Mouse (Mus musculus) embryonic stem cell, embryonic (primary cell): ENCODE measurements around the gene Iqcf6.

Experiments used
- CTCF ChIA-PET, 4 experiments: fragments of 300-600 bp in 2 of 4; fragments of 350-600 bp in 2 of 4; sonication (Branson Sonifier 250); formaldehyde crosslinking; loops; one replicate each; lab custom pipeline; 2022; ENCODE audit warnings: inconsistent platforms in 2 of 4; lab: Charles Lee
- POLR2A ChIA-PET, 4 experiments: fragments of 300-600 bp in 2 of 4; fragments of 350-600 bp in 2 of 4; sonication (Branson Sonifier 250); formaldehyde crosslinking; loops; one replicate each; lab custom pipeline; 2022; ENCODE audit warnings: antibody characterized with exemption in 4 of 4, inconsistent platforms in 1 of 4; lab: Charles Lee

Gene Iqcf6

GRCm38 (mm10) chr9:106676571-106676970 lies 50.2 kb downstream of the Iqcf6 start:
- POLR2A ChIA-PET, result interaction anchor here in 2 of 4 experiments (0.7 to 23.0 kb wide), 12 partner anchors 7 to 215 kb away, joined by 3 to 314 read pairs (median 3); partner anchors contain the start of genes Grm2 (in 1 of the 2), Manf (in 1 of the 2) and Tex264 (in 1 of the 2)

More at GRCm38 (mm10) chr9:106676571-106676970, 50.2 kb downstream of the Iqcf6 start:
- CTCF ChIA-PET, result interaction anchor here in 2 of 4 experiments (1.2 to 2.0 kb wide), 3 partner anchors 33 to 163 kb away, joined by 3 to 6 read pairs (median 3); no protein-coding TSS in a partner anchor
